Mouse (Mus musculus) induced T-regulatory cell, adult 2 months (primary cell): ENCODE measurements around the gene Adamts2.
A peak's percentile ranks its signal among the peaks of the same experiment; 100 is the strongest.

ENCODE experiments used
- DNase-seq: peaks from one replicate; pipeline ENCODE4 v3.0.0-alpha.2; 2012; ENCODE audit warnings: low read depth

The Adamts2 gene

DNA sequence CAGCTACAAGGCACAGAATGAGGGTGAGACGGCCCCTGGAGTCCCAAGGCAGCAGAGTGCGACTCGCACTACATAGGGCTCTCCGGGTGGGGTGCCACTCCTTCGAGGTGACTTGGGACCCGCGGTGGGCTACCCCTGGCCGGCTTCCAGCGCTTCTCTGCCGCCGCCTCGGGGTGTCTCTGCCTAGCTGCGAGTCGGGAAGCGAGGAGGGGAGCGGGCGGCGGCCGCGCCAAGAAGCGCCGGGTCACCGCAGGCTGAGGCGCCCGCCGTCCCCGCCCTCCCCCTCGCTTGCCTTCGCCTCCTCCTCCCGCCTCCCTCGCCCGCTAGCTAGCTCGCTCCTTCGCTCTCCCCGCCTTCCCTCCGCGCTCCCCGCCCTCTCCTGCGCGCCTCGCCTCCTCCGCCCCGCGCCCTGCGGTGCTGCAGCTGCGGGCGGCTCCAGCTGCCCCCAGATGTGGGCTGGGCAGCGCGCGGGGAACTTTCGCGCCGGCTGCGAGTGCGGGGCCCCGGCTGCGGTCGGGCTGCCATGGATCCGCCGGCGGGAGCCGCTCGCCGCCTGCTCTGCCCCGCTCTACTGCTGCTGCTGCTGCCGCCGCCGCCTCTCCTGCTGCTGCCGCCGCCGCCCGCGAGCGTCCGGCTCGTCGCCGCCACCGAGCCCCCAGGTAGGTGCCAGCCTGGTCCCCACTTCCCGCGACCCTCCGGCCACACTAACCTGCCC is at the start of gene Adamts2:
Gene Adamts2, plus strand, starts transcription at position 444 of the 715 bp plus-strand sequence.
- no peak for DNase-seq

DNA sequence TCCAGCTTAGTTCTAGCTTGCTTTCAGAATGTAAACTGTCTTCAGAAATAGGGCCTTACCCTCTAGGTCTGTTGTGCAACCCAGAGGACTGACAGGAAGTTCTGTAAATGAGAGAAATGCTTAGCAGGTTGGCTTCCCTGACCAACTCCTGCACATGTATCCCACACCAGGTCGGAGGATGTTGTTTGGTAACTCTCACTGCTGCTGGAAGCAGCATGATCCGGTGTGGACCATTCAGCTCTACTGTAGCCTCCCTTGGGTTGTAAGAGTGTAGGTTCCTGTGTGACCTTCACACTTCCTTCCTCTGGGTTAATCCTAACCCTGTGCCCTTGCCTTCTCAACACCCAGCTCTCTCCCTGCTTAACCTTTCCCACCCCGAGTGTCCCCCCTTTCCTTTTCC is 44.8 kb upstream of the Adamts2 start:
- no peak for DNase-seq

DNA sequence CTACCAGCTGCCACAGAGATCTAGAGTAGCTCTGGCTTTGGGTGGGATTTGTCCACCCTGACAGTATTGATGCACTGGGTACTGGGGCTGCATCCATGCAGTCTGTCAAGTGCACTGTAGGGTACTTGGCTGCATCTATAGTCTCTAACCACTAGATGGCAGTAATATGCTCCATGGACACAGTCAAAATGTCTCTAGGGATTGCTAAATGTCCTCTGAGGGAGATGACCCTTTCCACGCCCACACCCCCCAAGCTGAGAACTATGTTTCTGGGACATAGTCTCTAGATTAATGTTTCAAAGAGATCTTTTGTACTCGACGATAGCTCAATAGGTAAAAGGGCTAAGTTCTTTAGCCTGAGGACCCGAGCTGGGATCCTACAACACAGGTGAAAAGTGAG is 42.8 kb upstream of the Adamts2 start:
- DNase-seq = peak; percentile 46

DNA sequence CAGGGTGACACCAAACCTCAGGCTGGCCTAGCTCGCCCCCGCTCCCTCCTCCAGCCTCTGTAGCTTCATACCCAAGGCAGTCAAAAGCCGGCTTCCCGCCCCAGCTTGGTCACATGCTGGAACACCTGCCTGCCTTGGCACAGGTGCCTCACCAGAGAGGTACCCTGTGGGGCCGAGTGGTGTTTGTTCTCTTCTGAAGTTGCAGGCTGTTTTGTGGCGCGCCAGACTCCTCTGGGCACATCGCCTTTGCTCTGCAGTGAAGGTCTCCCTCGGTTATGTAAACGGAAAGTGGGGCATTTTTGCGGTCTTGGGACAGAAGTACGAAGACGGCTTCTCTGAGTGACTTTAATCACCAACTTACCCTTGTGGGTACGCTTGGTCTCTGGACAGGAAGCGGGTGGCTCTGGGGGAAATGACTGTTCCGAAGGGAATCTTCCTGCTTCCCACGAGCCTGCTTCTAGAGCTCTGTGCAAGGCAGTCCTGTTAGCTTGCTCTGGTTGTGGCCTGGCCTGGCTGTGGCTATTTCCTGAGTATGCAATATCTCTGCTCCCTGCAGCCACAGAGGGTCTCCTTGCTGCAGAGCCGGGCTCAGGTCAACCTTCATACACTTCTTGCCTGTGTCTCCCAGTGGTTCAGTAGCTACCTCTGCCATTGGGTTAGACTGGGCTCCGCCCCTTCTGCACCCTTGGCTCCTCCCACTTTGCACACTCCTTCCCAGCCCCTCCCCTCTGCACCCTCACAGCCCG is 36.2 kb upstream of the Adamts2 start:
- DNase-seq = peak; percentile 12

DNA sequence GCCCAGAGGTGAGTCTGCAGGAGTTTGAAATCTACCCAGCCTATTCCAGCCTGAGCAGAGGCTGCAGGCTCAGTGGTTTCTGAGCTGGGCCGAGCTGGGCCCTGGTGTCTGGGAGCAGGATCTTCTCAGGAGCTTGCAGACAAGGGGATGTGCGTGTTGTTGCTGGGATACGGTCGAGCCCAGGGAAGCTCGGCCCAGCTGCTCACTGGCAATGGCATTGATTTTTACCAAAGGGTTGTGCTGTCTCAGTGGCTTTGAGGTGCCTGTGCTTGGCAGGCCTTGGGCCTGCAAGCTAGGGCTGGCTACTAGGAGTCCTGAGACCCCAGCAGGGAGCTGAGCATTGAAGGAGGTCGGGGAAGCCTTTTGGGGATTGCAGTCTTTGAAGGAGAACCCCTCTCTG is 30.4 kb upstream of the Adamts2 start:
- DNase-seq = no peak

DNA sequence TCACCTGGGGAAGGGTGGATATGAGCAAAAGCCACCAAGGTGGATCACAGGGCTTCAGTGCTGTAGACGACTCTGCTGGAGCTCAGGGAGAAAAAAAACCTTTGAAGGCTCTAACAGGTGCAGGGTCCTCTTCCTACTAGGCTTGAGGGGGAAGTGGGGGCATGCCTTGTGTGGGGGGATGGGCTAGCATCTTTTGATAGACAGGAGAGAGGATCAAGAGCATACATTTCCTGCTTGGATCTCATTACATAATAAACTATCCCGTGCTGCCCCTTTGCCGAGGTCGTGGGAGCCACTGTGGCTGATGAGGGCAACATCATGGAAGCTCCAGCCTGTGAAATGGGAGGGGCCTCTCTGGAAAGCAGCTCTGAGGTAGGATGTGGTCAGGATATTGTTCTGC is 25.4 kb upstream of the Adamts2 start:
- DNase-seq = no peak

DNA sequence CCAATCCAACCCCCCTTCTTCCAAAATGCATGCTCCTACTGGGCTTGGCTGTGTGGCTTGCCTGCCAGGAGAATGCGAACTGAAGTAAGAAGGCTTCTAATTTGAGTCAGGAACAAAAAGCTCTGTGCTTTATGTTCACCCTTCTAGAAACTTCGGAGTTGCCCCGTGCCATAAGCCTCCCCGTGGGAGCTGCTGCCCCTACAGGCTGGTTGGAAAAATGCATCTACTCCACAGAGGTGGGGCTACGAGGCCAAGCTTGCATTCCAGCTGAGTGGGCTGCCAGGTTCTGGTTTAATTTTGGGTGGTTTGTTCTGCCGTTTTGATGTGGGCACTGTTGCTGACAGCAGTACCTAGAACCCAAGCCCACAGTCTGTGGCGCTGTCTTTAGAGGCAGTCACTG is 14.9 kb upstream of the Adamts2 start:
- peak; percentile 43 for DNase-seq

DNA sequence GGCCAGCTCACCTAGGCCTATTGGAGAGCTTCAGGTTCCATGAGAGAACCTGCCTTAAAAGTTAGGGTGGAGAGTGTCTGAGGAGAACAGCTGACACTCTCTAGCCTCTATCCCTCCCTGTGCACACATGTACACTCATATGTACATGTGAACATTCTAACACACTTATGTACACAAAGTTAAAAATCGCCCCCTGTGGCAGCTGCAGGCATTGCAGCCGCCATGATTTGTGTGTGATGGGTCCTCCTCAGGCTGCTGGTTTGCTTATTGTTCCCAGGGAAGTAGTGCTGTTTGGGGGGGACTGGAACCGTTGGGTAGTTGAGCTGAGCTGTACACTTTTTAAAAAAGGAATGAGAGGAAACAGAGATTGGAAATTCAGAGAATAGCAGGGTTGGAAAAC is 14.1 kb upstream of the Adamts2 start:
- DNase-seq = peak; percentile 64

DNA sequence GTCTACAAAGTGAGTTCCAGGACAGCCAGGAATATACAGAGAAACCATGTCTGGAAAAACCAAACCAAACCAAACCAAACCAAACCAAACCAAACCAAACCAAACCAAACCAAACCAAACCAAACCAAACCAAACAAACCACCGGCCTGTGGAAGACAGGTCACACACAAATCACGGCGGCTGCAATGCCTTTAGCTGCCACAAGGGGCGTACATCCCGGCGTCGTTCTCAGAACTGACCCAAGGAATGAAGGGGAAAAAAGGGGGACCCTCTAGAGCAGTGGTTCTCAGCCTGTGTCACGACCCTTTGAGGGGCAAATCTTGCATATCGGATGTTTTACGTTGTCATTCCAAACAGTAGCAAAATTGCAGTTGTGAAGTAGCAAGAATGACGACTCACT is 12.8 kb upstream of the Adamts2 start:
- peak; percentile 48 for DNase-seq

DNA sequence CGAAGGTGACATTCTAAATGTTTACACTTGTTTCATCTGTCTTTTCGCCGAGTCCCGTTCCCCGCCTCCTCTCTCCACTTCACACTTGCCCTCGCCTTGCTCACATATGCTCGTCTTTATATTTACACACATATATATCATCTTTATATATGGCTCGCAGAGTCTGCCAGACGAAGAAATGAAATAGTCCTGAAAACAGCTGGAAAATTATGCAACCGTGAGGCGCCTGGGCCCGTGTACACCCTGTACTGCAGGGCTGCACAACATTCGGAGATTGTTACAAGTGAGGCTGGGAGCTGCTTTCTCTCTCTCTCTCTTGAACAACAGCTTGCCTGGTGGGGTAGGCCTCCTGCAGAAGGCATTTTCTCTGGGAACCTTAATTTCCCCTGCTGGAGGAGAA is 10.8 kb upstream of the Adamts2 start:
- DNase-seq = no peak

DNA sequence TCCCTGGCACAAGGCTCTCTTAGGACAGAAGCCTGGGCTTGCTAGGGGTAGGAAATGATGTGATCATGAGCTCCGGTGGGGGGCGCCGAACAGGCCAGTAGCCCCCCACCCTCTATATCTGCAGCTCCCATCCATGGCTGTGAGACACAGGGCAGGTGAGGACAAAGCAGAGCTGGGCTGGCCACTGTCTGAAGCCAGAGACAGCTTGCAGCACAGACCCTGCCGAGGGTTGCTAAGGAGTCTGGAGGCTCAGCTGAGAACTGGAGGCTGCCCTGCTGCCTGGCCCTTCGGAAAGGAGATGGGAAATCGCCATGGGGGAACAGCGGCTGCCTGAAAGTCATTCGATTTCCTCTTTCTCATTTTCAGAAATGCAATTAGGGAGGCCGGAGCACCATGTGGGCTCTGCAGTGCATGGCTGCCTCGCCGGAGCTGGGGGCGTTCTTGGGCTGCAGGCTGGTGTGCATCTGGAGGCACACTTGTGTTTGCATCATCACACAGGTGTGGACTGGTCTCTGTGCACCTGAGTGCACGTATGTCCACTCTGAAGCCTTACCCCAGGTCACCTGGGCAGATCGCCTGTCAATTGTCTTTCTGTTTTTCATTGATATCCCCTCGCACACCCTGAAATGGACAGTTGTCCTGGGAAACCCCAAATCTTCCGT is 8.9 kb upstream of the Adamts2 start:
- DNase-seq = no peak

DNA sequence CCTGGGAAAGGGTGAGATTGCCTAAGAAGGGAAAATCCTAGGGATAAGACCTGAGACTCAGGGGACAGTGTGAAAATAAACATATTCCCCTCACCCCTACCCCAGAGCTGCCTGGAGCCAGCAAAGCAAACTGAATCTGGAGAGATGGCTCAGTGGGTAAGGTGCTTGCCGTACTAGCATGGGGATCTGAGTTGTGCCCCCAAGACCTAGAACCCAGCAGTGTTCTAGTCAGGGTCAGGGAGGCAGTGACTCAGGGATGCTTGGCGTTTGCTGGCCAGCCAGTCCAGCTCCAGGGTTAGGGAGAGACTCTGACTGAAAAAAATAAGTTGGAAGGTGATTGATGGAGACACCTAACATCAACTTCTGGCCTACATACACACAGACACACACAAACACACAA is 5.3 kb upstream of the Adamts2 start:
- no peak for DNase-seq

DNA sequence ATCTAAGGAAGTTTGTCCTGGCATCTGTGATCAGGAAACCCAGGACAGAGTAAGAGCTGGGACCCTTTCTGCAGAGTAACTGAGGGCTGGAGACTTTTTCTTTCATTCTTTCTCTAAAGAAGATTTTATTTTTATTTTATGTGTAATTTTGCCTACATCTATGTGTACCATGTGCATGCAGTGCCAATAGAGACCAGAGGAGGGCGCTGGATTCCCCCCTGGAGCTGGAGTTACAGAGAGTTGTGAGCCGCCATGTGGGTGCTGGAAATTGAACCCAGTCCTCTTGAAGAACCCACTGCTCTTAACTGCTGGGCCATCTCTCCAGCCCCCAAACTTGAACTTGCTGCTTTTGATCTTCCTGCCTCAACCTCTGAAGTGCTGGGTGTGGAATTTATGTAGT is 2.7 kb upstream of the Adamts2 start:
- DNase-seq = no peak

DNA sequence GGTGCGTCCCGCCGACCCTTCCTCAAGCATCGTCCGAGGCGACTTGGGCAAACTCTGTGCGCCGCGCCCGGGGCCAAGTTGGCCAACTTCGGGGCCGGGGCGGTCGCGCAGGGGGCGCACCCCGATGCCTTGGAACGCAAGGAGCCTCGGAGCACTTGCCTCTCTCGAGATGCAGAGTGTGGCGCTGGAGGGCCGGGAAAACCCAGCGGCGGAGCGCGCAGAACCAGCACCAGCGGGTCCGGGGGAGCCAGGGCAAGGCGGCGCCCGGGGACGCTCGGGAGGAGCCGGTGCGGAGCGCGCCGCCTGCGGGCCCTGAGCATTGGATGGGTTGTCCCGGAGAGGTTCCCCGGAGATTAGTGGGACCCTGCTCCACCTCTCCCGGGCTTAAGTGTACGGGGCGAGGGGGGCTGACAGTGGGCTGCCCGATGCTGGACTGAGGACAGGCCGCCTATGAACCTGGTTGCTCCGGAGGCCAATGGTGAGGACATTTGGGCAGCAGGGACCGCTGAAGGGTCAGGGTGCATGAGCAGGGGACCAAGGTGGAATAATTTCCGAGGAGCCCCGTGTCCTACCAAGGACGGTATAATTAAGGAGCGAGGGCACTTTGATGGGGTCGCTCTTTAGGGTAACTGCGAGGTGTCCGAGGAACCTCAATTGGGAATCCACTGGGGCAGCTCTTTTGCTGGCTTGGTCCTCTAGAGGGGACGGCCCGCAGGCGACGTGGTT is 635 bp downstream of the Adamts2 start:
- no peak for DNase-seq

DNA sequence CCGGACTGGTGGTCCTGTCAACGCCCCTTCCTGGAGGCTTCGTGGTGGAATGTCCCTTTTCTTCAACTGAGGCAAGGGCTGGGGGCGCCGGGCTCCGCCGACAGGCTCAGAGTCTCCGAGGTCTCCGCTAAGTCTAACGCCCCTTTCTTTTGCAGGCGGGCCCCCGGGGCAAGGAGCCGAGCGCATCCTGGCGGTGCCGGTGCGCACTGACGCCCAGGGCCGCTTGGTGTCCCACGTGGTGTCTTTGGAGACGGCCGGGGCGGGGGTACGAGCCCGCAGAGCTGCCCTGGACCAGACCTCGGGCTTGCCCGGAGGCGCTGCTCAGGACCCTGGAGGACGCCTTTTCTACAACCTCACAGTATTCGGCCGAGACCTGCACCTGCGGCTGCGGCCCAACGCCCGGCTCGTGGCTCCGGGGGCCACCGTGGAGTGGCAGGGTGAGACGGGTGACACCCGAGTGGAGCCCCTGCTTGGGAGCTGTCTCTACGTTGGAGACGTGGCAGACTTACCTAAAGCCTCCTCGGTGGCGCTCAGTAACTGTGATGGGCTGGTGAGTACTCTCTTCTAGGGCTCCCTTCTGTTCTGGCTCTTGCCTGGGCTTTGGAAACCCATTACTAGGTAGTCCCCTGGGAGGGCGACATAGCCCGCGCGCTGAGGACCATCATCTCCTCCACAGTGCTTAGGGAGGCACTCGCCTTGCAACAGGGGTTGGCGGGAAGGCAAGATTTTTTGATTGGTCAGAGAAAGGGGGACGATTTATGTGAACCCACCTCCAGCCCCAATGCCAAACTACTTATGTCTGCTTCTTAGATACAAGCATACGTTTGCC is 1.4 kb downstream of the Adamts2 start:
- no peak for DNase-seq

DNA sequence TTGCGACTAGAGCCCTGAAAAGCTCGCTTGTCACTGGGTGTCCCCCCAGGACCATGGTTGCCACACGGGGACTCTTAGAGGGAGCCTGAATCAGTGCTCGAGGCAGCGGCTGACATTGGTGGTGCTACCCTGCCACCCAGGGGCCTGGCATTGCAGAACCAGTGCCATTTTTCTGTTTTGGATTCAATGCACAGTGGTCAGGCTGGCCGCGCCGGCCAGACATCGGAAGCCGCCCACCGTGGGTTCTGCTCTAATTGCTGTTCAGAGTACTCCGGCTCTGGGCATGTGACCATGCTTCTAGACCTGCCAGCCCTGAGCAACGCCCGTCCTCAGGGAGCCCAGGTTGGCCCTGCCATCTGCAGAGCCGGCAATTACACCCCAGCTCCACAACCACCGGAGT is 2.5 kb downstream of the Adamts2 start:
- DNase-seq = no peak

DNA sequence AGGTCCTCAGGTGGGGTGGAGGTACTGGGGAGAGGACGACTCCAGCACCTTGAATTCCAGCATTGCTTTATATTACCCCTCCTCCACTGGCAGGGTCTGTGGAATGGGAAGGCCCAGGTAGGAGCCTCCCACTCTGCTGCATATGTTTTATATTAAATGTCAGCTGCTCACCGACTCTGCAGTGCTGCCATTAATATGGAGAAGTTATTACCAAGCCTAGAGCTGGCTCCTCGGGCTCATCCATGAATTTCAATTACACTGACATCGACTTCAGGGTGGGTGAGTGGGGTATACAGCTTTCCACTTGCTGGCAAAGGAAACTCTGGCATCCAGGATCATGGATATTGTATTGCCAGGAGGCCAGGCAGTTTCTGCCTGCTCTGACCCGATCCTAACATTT is 9.3 kb downstream of the Adamts2 start:
- no peak for DNase-seq

DNA sequence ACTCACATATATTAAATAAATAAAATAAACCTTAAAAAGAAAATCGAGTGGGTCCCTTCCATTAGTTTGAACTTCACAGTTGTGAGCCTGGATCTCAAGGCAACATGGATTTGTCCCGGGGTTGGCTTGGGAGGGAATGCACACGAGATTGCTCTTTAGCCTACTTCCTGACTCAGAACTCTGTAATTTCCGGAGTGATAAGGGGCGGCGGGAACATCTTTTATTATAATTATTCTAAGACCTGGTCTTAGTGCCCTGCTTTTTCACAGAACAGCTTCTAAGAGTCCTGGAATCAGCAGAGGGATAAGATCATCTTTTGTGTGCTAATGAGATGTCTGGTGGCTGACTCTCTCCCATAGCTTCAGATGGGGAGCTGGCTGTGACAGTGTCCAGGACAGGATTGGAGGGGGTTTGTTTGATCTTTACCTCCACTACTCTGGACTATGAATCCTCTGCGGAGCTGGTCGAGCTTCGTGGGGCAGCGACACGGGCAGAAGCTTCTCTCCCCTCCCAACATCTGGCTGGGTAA is 15.2 kb downstream of the Adamts2 start:
- DNase-seq = no peak

DNA sequence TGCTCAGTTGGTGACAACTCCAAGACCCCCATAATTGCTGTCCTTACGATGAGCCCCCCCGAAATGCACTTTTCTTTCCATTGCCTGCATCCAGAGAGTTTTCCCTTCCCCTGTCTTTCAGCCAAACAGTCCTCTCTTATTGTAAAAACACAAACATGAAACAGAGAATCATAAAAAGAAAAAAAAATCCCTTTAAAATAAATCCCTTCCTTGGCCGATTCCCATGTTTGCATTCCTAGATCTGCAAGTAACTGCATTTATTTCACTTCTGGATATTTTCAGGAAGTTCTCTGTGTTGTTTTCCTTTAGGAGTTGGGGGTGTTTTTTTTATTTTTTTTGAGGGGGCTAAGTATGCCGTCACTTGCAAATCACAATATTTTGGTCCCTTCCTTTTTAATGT is 19.0 kb downstream of the Adamts2 start:
- no peak for DNase-seq

DNA sequence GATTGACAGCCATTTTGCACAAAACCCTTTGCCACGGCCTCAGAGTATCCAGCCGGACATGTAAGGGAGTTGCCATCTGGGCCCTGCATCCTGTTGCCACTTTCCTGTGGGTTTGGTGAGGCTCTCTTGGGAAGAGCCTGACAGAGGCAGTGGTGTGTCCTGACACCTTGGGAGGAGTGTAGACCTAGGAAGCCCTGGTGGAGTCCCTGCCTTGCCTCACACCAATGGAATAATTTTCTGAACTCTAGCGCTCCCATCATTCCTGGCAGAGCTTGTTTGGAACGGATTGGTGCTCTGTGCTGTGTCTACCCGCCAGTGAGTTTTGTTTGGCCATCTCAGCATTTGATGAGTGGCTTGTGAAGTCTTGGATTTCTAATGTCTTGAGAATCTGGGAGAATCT is 19.5 kb downstream of the Adamts2 start:
- no peak for DNase-seq

DNA sequence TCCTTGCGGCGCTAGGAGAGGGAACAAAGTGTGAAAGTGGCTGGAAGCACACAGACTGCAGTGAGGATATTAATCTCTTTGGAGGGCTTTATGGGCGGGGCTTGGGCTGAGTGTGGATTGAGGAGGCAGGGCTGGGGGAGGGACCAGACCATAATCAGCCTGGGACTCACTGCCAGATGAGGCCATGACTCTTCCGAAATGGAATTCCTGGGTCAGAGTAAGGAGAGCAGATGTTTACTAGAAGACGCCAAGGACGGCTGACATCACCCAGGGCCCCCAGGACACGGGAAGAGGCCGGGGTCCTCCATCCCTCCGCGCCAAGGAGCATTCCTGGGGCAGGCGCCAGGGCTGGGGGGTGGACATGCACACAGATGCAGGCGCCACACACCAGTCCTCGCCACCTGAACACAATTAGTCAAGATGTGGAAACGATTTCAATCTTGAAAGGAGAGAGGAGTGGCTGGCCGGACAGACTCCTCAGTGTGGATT is 20.4 kb downstream of the Adamts2 start:
- no peak for DNase-seq
